Mouse (Mus musculus): ENCODE measurements around the gene Rdh1.

GRCm38 (mm10) chr10:127712736-127713135 lies 46.8 kb upstream of the Rdh1 start:
- TF ChIP-seq GATA1 (IDR thresholded peaks at IDR 0.05; ENCODE audit: borderline replicate concordance, low read length) (no peak), FLI1 (IDR thresholded peaks at IDR 0.05; ENCODE audit: low read length) (no peak)

Measured in megakaryocyte, embryonic 14.5 days (primary cell).